Mouse (Mus musculus) adipocyte (in vitro differentiated cells): ENCODE measurements around the gene Phkb.

Experiments
- DNase-seq: peaks from one replicate; pipeline ENCODE4 v3.0.0-alpha.2; 2016; ENCODE audit warnings: low spot score

Phkb gene

DNA sequence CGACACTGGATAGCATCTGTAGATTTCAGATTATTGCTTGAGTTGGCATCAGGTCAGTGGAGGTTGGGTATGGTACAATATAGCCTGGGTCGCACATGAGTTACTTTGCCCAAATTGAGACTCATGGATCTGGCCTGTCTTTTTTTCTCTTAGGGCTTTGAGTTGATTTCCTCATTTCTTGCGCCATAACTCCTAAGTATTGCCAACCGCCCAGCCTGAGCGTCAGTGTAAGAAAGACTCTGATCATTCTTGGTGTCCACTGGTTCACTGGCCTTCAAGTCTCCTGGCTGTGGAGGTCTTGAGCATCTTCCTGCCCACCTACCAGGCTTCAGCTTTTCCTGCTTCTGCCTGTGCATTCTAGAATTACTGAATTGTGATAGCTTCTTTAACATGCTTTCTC is 104.1 kb downstream of the Phkb start:
- peak; percentile 37 for DNase-seq

DNA sequence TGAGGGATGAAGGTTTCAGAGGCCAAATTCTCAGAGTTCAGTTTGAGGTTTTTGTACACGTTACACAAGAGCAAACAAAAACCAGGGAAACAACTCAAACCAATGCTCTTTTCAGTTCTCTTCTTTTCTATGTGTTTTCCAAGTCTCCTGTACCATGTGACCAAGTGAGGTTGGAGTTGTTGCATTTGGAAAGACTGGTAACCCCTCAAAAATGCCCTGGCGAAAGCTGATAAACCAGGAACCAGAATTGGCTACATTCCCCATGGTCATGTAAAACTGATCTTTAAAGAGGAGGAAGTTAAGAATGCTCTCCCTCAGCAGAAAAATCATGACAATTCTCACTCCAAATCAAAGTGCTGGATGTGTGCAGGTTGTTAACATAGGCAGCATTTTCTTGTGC is 117.6 kb downstream of the Phkb start:
- DNase-seq, result no peak

DNA sequence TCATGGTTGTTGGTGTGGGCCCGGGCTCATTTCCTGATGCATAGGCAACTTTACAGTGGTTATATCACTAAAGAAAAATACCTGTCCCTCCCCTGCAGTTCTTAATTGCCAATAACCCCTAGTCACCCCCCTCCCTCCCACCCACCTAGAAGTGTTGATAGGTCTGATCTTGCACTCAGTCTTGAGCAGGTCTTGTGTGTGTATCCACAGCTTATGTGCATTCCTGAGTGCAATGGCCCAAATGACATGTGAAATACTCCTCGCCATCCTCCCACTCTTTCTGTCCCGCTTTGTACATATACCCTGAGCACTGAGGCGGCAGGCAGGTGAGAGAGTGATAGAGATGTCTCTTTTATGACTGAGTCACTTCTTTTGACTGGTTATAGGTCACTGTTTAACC is 119.1 kb downstream of the Phkb start:
- DNase-seq, result no peak

DNA sequence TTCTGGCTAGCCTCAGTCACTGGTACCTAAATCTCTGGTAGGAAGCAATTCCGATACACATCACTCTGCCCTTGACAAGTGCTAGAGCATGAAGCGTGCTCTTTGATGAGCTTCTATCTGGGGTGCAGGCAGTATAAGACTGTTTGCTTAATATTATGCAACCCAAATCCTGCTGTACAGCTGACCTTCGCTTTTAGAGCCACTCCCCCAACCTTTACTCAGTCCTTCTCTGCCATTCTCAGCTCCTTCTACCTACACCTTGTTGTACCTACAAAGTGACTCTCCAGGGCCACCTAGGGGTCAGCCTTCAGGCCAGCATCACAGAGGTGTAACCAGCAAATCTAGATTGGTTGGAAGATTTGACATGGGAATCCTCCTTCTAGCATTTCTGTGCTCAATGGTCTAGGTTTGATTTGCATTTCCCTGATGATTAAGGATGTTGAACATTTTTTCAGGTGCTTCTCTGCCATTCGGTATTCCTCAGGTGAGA is 136.9 kb downstream of the Phkb start:
- no peak for DNase-seq

DNA sequence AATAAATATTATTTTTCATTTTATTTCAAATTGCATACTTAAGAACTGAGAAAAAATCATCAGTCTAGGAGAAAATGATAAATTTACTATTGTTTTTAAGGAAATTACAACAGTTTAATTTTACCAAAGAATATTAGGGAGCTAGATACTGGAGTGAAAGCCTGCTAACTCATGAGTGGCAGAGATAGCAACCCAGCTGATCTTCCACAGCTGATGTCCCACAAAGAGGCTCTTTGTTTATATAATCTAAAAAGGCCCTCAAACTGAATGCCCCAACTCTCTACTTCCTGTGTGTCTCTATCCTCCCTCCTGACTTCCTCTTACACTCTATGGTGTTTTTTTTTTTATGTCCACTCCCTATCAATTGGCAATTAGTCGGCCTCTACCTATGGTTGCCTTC is 152.2 kb downstream of the Phkb start:
- no peak for DNase-seq

DNA sequence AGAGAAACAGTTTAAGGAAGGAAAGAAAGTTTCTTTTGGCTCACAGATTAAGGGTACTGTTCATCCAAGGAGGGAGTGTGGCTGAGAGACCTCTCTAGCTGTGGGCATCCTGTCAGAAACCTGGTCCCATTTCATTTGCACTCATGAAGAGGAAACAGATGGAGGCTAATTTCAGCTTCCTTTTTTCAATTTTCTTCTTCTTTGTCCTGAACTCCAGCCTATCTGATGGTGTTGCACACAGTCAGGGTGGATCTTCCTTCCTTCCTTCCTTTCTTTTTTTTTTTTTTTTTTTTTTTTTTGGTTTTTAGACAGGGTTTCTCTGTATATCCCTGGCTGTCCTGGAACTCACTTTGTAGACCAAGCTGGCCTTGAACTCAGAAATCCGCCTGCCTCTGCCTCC is 152.9 kb downstream of the Phkb start:
- no peak for DNase-seq

DNA sequence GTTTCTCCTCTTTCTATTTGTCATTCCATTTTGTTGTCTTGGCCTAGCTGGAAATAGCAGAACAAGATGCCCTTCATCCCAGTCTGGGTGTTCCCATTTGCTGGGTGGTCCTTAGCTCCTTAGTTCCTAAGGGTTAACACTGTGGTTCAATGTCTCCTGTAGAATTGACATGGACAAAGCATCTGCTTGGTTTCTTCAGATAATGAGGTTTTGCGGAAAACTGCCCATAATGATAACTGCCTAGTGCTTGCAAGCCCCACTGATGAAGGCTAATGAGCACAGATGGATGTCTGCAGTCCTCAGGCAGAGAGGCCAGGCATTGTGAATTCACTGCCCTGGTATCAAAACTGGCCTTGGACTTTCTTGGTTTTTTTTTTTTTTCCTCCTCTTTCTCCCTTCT is 155.2 kb downstream of the Phkb start:
- no peak for DNase-seq

DNA sequence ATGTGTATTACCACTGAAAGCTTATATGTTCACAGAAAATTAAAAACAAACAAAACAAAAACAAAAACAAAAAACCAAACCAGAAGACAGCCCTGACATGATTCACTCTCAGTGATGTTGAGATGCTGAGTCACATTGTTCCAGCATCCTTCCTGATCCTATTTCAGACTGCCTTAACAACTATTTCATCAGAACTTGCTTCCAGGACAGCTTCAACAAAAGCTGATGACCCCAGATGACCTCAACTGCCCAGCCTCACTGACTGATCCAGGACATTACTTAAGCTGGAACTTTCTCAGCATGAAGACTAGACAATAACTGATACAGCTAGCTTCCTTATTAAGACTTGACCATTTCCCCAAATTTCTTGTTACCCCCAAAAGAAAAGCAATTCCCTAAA is 165.7 kb downstream of the Phkb start:
- no peak for DNase-seq

DNA sequence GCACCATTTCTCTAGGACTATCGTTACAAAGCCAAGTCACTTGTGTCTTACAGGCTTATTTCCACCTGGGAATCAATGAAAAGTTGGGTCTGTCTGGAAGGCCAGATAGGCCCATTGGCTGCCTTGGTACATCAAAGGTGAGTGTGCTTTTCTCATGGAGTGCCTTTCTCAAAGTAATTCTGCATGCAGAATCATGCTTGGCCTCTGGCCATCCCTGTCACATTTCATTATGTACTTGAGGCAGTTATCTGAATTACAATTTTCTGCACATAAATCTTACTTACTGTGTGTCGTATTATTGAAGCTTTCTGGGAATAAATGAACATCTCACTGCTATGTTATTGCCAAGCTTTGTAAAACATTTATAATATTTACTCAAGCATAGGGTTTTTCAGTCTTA is 176.0 kb downstream of the Phkb start:
- peak; percentile 7 for DNase-seq

DNA sequence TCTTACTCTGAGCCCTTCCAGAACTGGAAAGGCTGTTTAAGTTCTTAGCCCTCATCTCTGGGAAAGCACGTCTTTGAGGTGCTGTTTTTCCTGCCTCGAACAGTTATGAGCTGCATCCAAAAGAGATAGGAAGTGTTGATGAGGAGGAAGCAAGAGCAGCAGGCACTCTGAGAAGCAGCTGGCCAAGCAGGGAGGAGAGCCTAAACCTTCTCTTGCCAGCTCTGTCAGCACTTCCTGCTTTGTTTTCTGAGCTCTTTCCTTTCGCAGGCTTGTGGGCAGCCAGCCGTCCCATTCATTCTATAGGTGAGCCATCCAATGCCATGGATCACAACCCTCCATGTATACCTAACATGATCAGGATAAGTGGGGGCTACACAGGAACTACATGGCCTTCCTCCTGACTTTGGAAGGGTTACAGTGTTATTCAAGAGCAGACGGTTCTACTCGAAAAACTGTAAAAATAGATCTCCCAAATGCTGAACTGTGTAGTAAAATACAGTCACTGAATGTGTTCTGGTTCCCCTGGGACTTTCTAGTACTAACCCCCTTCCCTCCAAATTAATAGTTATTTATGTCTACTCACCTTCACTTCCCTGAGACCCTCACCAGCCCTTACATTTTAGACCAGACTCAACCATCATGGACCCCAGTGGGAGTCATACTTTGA is 188.0 kb downstream of the Phkb start:
- DNase-seq, result no peak

DNA sequence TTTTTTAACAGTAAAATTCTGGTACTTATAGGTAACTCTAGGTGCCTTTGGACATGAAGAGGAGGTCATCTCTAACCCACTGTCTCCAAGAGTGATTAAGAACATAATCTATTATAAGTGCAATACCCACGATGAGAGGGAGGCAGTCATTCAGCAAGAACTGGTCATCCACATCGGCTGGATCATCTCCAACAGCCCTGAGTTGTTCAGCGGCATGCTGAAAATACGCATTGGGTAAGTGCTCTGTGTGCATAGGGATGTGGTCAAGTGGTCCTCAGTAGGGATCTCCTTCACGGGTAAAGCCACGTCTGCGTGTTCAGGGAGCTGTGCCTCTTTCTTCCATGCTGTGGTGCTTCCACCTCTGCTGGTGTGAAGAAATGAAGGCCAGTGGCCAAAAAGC is 188.7 kb downstream of the Phkb start:
- no peak for DNase-seq

DNA sequence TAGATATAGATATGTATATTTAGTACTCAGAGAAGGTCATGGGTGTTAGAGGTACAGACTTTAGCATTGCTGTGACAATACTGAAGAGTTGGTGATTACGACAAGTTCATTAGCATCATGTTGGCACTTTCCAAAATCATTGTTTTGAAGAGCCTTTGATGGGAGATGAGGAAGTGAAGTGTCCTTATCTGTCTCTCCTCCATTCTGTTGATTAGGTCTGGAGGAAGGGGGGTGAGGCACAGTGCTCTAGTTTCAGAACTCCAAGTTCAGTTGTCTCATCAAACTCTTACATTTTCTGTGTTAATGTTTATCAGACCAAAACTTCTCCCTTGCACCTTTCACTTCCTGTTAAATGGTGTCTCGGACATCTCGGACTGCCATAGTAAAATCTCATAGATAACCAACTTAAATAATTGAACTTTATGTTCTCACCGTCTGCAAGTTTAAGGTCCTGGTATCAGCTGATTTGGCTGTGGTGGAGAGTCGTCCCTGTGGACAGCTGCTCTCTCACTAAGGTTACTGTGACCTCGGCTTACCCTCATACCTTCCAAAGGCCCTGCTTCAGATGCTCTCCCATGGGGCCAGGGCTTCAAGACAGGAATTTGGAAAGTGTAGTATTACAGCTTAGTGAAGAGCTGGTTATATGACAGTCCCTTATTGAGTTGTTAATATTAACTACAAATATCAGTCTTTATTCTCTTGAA is 194.1 kb downstream of the Phkb start:
- DNase-seq, result no peak

DNA sequence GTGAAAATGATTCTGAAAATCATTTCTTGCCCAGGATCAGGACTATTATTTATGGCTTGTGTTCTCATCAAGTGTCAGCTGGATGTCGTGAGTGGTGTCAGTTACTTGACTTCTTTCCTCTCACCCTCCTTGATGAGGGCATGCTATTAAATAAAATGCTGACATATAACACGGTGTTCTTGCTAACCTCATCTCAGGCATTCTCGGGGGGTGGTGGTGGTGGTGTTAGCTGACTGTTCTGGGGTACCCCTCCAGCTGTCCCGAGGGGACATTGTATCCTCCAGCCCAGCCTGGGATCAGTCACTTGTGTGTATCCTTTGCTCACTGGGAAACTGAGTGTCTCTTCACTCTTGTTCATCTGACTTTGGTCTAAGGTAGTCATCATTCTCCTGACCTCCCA is 194.6 kb downstream of the Phkb start:
- DNase-seq, result no peak

DNA sequence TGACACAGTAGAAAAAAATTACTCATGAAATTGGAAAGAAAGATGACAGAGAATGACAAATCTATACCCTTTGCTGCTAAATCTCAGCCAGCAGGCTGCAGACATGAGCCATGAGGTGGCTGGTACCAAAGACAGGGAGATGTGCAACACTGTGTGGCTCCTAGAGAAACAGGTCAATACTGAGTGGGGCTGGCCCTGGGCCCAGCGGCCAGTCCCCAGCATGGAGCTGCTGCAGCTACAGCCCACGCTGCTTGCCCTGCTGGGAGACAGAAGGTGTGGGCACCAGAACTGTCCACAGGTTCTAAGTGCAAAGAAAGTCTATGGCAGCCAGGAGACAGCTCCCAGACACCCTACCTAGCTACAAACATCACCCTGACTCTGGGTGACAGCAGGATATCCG is 197.7 kb downstream of the Phkb start:
- DNase-seq, result no peak

DNA sequence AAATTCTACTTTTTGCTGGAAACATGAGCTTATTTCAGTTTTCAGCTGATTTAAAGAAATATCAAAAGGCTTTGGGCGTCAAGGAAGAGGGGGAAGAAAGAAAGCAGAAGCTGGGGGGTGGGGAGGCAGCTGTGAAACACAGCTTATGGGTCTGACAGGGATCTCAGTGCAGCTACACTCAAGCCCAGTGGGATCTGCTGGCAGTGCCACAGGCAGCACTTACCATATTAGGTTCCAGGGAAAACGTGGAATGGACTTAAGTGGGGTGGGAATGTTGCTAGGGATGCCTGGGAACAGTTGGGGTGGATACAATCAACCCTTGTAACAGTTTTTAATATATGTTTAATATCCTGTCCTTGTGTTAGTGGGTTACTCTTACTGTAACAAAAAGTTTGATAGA is 201.3 kb downstream of the Phkb start:
- DNase-seq, result no peak

DNA sequence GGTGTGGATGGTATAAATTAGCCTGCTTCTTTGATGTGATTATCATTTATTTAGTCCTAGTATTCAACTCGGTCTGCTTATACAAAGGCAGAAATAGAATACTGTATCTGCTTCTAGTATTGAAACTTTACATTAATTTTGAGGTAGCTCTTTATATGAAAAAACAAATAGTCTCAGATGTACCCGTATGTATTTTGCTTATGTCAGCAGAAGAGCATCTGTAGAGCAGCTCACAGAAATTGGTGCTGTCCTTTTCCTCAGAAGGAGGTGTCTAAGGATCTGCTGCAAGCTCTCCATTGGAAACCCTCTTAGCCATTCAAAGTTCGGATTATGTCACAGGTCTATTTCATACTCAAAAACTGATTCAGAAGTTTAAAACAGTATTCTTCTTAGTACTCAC is 210.1 kb downstream of the Phkb start:
- DNase-seq, result no peak

DNA sequence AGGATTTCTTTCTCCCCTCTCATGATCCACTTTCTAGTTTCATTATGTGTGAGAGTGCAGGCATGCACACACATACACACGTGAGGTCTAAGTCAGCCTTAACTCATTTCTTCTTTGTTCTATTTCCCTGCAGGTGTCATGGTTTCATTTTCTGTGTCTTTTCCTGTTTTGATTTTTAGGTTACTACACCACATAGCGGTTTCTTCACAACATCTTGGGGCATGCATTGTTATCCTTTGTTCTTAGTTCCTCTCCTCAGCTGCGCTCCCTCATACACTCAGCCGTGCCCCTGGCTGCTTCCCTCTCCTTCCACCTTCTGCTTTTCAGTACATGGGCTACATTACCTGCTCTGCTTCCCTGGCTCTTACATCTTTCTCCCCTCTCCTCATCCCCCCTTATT is 211.2 kb downstream of the Phkb start:
- no peak for DNase-seq

DNA sequence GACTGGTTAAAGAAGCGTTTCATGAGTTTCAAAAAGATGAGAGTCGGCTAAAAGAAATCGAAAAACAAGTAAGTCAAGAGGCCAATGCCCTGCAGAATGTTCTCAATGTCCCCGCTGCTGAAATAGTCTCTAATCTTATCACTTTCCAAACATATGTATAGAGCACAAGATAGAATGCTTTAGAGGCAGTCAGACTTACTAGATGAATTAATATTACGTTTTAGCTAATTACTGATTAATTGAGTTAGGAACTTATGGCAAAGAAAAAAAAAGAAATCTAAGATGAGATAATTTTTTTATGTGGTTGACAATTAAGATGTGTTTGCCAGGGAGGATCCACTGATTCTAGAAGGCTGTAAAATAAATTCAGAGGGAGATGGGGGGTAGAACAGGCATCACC is 217.9 kb downstream of the Phkb start:
- no peak for DNase-seq

DNA sequence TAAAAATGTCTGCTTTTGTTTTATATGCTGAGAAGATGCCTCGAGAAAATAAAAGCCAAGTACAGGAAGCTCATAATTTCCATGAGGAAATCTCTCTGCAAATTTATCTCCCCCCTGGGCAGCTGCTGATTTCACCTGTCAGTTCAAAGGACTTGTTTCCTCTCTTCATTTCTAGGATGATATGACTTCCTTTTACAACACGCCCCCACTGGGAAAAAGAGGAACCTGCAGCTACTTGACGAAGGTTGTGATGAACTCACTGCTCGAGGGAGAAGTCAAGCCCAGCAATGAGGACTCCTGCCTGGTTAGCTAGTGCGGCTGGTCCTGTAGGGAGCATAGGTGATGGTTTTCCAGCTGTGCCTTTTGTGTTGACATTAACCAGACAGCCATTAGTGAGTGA is 218.4 kb downstream of the Phkb start:
- no peak for DNase-seq

DNA sequence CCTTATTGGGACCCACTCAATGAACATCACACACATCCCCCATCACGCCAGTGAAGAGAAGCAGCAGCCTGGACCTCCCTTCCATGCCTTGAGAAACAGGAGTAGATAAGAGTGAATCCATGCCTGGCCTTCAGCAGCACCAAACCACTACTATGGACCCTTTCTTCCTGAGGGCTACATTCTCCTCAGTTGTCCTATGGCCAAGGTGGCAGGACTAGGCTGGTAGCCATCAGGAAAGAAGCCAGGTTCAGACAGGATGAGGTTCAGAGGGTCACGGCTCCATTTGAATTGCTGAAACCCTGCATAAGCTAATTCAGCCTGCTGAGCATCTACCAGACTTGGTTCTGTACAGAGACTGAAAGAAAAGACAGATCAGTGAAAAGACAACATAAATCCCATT is 222.7 kb downstream of the Phkb start:
- DNase-seq, result no peak

DNA sequence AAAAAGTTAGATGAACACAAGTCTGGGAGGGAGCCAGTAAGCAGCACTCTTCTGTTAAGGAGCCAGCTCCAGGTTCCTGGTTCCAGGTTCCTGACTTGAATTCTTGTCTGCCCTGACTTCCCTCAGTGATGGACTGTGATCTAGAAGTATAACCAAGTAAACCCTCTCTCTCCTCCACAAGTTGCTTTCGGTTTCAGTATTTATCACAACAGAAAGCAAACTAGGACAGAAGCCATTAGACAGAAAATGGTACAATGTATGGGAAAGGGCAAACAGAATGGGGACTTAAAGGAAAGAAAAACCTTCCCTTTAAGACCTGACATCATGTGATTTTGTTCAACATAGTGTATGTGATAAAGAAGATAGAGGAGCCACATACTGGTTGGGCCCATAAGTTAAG is 238.7 kb downstream of the Phkb start:
- DNase-seq, result peak; percentile 51

DNA sequence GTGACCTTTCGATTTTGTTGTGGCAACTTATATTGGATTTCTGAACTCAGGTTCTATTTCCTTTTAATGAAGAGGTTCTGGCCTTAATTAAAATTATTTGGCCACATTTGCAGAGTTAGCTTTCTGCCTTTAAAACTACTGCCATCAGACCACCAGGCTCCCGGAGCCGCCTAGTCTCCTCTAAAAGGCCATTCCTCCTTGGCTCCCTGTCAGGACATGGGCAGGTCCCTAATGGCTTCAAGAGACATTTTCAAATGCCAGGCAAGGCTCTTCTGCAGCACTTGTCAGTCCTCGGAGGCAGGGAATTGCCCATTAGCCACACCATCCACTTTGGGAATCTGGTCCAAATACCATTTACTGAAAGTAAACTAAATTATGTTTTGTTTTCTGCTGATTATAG is 242.6 kb downstream of the Phkb start:
- no peak for DNase-seq

DNA sequence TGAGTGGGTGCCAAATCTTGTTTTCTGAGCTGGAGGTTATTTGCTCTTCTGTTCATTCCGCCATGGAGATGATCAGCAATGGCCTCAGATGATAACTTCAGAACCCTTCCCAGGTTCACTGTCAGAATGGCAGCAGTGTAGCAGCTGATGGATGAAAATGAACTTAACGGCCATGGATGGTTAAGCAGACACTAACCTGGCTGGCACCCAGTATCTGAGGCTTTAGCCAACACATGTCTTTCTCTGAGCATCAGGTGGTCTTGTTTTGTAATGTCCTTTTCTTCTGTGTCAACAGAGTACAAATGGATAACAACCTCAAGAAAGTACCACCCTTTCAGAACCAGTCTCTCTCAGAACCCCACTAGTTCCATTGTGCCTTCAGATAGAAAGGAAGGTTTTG is 246.0 kb downstream of the Phkb start:
- no peak for DNase-seq

DNA sequence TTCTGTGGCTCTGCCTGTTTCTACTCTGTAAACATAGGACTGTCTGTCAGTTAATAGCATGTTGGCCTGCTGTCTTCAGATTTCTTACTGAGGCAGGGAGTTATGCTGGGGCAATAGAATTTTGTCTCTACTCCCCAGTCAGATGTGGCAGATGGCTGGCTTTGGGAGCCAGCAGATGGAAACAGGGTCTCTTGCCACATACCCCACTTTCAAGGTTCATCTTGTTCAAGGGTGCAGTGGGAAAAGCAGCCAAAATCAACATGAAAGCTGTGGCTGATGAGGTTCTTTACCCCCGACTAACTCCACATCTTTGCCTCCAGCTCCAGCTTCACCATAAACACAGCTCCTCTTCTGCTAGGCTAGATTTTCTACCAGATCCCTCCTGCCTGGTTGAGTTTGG is 246.7 kb downstream of the Phkb start:
- no peak for DNase-seq
